Mouse (Mus musculus) heart, embryonic 13.5 days (tissue): ENCODE data around the gene Lrrc75b. TPM values are rescaled to one million over a fixed set of nuclear protein-coding genes. Genes with fewer than 3 reads are reported as not detected.

ENCODE experiments used
- polyA plus RNA-seq: library from polyadenylated mRNA; unstranded; fragments of >200 nt; fragmentation: Nextera tagmentation; extraction: Ambion mirVana; gene quantifications from 2 replicates; pipeline ENCODE4 v1.2.1, GENCODE M21; 2015

Gene Lrrc75b
- polyA plus RNA-seq, 1 experiment from 2014 or later: 1.2 TPM

Other genes starting within 250 kb of the Lrrc75b start
- 3.4 and 4.6 TPM in 2 replicates for gene Adora2a, start 243.5 kb downstream of the Lrrc75b start, polyA plus RNA-seq
- 0.23 and 0.42 TPM in 2 replicates for gene Upb1, start 159.2 kb downstream of the Lrrc75b start, polyA plus RNA-seq
- gene Snrpd3, start 42.8 kb downstream of the Lrrc75b start, polyA plus RNA-seq: 96.6 and 101 TPM in 2 replicates
- gene Gucd1, start 42.4 kb downstream of the Lrrc75b start, polyA plus RNA-seq: 22.4 and 25.4 TPM in 2 replicates
- gene Ggt1, start 1.3 kb upstream of the Lrrc75b start, polyA plus RNA-seq: 0.52 and 0.76 TPM in 2 replicates
- gene Ggt5, start 29.0 kb upstream of the Lrrc75b start, polyA plus RNA-seq: 7.1 TPM in 2 replicates
- gene Susd2, start 83.7 kb upstream of the Lrrc75b start, polyA plus RNA-seq: 8.2 TPM in 2 replicates
- 21.5 and 24.3 TPM in 2 replicates for gene Cabin1, start 204.0 kb upstream of the Lrrc75b start, polyA plus RNA-seq
- gene Ddt, start 213.1 kb upstream of the Lrrc75b start, polyA plus RNA-seq: 30.8 and 38.9 TPM in 2 replicates
- not detected in 2 replicates for gene Gm20441, start 220.6 kb upstream of the Lrrc75b start, polyA plus RNA-seq
- gene Gstt3, start 221.1 kb upstream of the Lrrc75b start, polyA plus RNA-seq: 3.2 and 4.1 TPM in 2 replicates
- 5.3 and 7.1 TPM in 2 replicates for gene Gstt1, start 238.3 kb upstream of the Lrrc75b start, polyA plus RNA-seq